Mouse (Mus musculus) midbrain, embryonic 12.5 days (tissue): ENCODE measurements around the gene Fam173a. TPM values are rescaled to one million over a fixed set of nuclear protein-coding genes. Genes with fewer than 3 reads are reported as not detected.

Experiments used
- ATAC-seq: fragments of 200-750 bp; cut with Nextera tagmentation; 2 replicates; pipeline ENCODE4 v1.8.0; 2017; ENCODE audit warnings: low read depth, moderate TSS enrichment, moderate library complexity; ENCODE audit not compliant: low FRiP score
- H3K27ac ChIP-seq: fragments of 300-500 bp; sonication (generic); replicated peaks from 2 replicates; pipeline ENCODE4 v1.5.1; 2016; ENCODE audit warnings: mild to moderate bottlenecking
- H3K27me3 ChIP-seq: fragments of 300-500 bp; sonication (generic); 2 replicates; pipeline ENCODE4 v1.6.1; 2016; ENCODE audit warnings: mild to moderate bottlenecking
- H3K36me3 ChIP-seq: fragments of 300-500 bp; sonication (generic); 2 replicates; pipeline ENCODE4 v1.6.1; 2016
- H3K4me1 ChIP-seq: fragments of 300-500 bp; sonication (generic); 2 replicates; pipeline ENCODE4 v1.6.1; 2016
- H3K4me2 ChIP-seq: fragments of 300-500 bp; sonication (generic); replicated peaks from 2 replicates; pipeline ENCODE4 v1.6.1; 2016; ENCODE audit warnings: mild to moderate bottlenecking, moderate library complexity
- H3K4me3 ChIP-seq: fragments of 300-500 bp; sonication (generic); 2 replicates; pipeline ENCODE4 v1.5.1; 2016; ENCODE audit warnings: mild to moderate bottlenecking
- H3K9ac ChIP-seq: fragments of 300-500 bp; sonication (generic); replicated peaks from 2 replicates; pipeline ENCODE4 v1.6.1; 2016; ENCODE audit warnings: mild to moderate bottlenecking, moderate library complexity
- H3K9me3 ChIP-seq: fragments of 300-500 bp; sonication (generic); 2 replicates; pipeline ENCODE4 v1.6.1; 2016; ENCODE audit warnings: mild to moderate bottlenecking
- WGBS: fragments of 180-500 bp; shearing (Covaris S2); methylation state at CpG from one replicate; pipeline ENCODE4 v1.1.7; 2016; 5-methylcytosine and 5-hydroxymethylcytosine counted together
- polyA plus RNA-seq: library from polyadenylated mRNA; unstranded; fragments of >200 nt; fragmentation: Nextera tagmentation; extraction: Ambion mirVana; gene quantifications from 2 replicates; pipeline ENCODE4 v1.2.1, GENCODE M21; 2016

Gene Fam173a
- polyA plus RNA-seq, 1 experiment from 2014 or later = 86.1 TPM

- Histone ChIP-seq H3K4me3 (peak overlapping the region; percentile 69), H3K4me2 (peak overlapping the region; percentile 90), H3K4me1 (peaks cover 57% of the 10 kb centered on the region), H3K27me3 (no peaks in the 10 kb centered on the region), H3K27ac (peak overlapping the region; percentile 93), H3K36me3 (peaks cover 26% of the 10 kb centered on the region), H3K9me3 (no peaks in the 10 kb centered on the region), H3K9ac (peak overlapping the region; percentile 83)
- peak; percentile 24 for ATAC-seq
- WGBS = under 1% methylated on average over 45 of the region's 45 CpGs
Measured at GRCm38 (mm10) chr17:25791843-25792527, 716 bp downstream of the Fam173a start.

DNA sequence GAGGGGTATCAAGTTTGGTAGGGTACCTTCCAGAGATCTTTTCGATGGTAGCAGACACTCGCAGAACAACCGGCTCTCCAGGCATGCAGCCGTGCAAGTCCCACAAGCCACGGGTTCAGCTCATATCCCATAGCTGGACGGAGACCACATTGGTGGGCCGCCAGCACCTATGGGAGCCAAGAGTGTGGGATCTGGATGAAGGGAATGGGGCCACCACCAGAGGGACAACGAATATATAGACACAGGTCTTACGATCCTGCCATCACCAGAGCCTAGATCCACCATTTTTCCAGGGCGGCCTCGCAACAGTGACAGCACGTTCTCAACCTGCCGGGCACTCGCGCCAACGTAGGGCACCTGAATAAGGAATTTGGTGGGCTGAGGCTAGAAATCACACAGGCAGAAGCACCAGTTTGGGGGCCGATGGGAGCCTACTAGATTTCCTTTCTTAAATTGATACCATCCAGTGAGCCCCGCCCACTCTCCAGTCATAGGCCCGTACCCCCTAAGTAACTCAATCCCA, 1.3 kb downstream of the Fam173a start:
- H3K9me3 ChIP-seq = no peaks in the 10 kb centered on the region
- H3K4me2 ChIP-seq = peak overlapping the region; percentile 90
- H3K27ac ChIP-seq = peak overlapping the region; percentile 93
- H3K4me1 ChIP-seq = peaks cover 56% of the 10 kb centered on the region
- peaks cover 26% of the 10 kb centered on the region for H3K36me3 ChIP-seq
- peak overlapping the region; percentile 83 for H3K9ac ChIP-seq
- WGBS = 20% methylated on average over 19 of the region's 19 CpGs
- H3K4me3 ChIP-seq = peak overlapping the region; percentile 69
- ATAC-seq = no peak
- no peaks in the 10 kb centered on the region for H3K27me3 ChIP-seq

GRCm38 (mm10) chr17:25786781-25787504, 5.8 kb downstream of the Fam173a start:
- H3K27ac ChIP-seq = no peak overlapping the region
- no peaks in the 10 kb centered on the region for H3K9me3 ChIP-seq
- 95% methylated on average over 9 of the region's 9 CpGs for WGBS
- H3K36me3 ChIP-seq = peaks cover 47% of the 10 kb centered on the region
- no peak overlapping the region for H3K4me3 ChIP-seq
- no peak for ATAC-seq
- no peak overlapping the region for H3K9ac ChIP-seq
- H3K4me1 ChIP-seq = peaks cover 40% of the 10 kb centered on the region
- no peaks in the 10 kb centered on the region for H3K27me3 ChIP-seq
- no peak overlapping the region for H3K4me2 ChIP-seq

GRCm38 (mm10) chr17:25786280-25786679, 6.4 kb downstream of the Fam173a start, which contains the start of gene Ccdc78:
Ccdc78 (plus strand) TSS chr17:25786580.
- no peaks in the 10 kb centered on the region for H3K27me3 ChIP-seq
- no peaks in the 10 kb centered on the region for H3K9me3 ChIP-seq
- peak within 1 kb of the TSS; percentile 78 for H3K9ac ChIP-seq
- peak within 1 kb of the TSS; percentile 68 for H3K4me2 ChIP-seq
- H3K4me3 ChIP-seq = peak within 1 kb of the TSS; percentile 60
- no peak for ATAC-seq
- H3K4me1 ChIP-seq = peaks cover 34% of the 10 kb centered on the region
- H3K27ac ChIP-seq = peak within 1 kb of the TSS; percentile 85
- H3K36me3 ChIP-seq = peaks cover 54% of the 10 kb centered on the region
- WGBS = 87% methylated on average over 3 of the region's 3 CpGs

GRCm38 (mm10) chr17:25785281-25785745, 7.4 kb downstream of the Fam173a start, which contains the start of gene Haghl:
Haghl (minus strand) TSS chr17:25785673.
- H3K27me3 ChIP-seq = no peaks in the 10 kb centered on the region
- H3K4me1 ChIP-seq = peaks cover 24% of the 10 kb centered on the region
- peak within 1 kb of the TSS; percentile 85 for H3K27ac ChIP-seq
- peak; percentile 80 for ATAC-seq
- under 1% methylated on average over 23 of the region's 23 CpGs for WGBS
- peak within 1 kb of the TSS; percentile 68 for H3K4me2 ChIP-seq
- H3K4me3 ChIP-seq = peak within 1 kb of the TSS; percentile 60
- H3K36me3 ChIP-seq = peaks cover 60% of the 10 kb centered on the region
- H3K9ac ChIP-seq = peak within 1 kb of the TSS; percentile 78
- H3K9me3 ChIP-seq = no peaks in the 10 kb centered on the region

DNA sequence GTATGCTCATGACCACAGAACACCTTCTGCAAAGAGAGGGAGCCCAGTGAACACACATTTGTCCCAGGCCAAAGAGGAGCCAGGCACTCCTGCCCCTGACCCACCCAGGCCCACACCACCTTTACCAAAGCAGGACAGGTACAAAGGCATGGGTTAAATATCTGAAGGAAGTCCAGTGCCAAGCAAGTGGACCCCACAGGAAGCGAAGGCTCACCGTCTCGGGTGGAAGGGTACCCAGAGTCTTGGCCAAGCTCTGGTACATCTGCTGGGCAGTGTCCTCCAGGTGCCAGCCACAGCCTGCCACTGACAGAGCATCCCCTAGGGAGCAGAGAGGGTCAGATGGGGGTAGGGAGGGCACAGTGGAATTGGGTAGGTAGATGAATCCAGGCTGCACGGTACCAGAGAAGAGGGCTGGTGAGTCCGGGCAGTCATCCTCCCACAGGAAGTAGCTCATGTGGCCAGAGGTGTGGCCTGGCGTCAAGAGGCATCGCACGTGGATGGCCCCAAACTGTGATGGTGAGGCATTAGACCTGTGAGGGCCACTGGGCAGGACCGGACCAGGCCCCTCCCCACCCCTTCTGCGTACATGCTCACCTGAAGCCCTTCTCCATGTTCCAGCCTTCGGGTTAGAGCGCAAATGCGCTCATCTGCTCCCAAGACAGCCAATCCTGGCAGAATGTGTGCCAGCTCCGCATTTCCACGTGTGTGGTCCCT, 8.7 kb downstream of the Fam173a start:
- no peaks in the 10 kb centered on the region for H3K9me3 ChIP-seq
- H3K36me3 ChIP-seq = peaks cover 59% of the 10 kb centered on the region
- WGBS = 85% methylated on average over 15 of the region's 15 CpGs

DNA sequence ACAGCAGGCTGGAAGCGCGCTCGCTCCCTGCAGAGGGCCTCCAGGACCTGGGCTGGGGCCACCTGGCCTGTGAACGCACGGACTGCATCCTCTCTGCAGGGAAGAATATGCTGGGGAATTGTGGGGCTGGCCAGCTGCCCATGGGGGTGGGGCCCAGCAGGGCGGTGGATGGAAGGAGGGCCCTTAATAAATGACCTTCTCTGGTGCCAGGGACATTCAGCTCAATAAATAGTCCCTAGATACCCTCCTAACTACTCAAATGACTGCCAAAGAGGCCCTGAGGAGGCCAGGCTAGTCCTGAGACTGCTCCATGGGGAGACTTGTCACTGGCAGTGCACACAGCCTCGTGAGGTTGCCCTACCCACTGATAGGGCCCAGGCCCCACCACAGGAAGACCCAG, 9.6 kb downstream of the Fam173a start:
- H3K4me3 ChIP-seq = no peak overlapping the region

More for the DNA sequence above, 8.7 kb downstream of the Fam173a start:
- H3K27ac ChIP-seq = no peak overlapping the region
- H3K4me2 ChIP-seq = peak overlapping the region; percentile 68
- no peaks in the 10 kb centered on the region for H3K27me3 ChIP-seq
- H3K9ac ChIP-seq = peak overlapping the region; percentile 78
- no peak for ATAC-seq
- H3K4me1 ChIP-seq = peaks cover 24% of the 10 kb centered on the region
- H3K4me3 ChIP-seq = peak overlapping the region; percentile 60

GRCm38 (mm10) chr17:25781339-25781738, 11.4 kb downstream of the Fam173a start:
- H3K36me3 ChIP-seq = peaks cover 55% of the 10 kb centered on the region
- no peaks in the 10 kb centered on the region for H3K27me3 ChIP-seq
- no peak overlapping the region for H3K4me3 ChIP-seq
- H3K9me3 ChIP-seq = no peaks in the 10 kb centered on the region
- H3K9ac ChIP-seq = no peak overlapping the region
- peaks cover 24% of the 10 kb centered on the region for H3K4me1 ChIP-seq
- ATAC-seq = no peak
- no peak overlapping the region for H3K4me2 ChIP-seq
- no peak overlapping the region for H3K27ac ChIP-seq
- WGBS = 97% methylated on average over 6 of the region's 6 CpGs

More for the DNA sequence above, 9.6 kb downstream of the Fam173a start:
- no peak for ATAC-seq
- H3K27me3 ChIP-seq = no peaks in the 10 kb centered on the region
- peaks cover 53% of the 10 kb centered on the region for H3K36me3 ChIP-seq
- H3K9me3 ChIP-seq = no peaks in the 10 kb centered on the region
- no peak overlapping the region for H3K27ac ChIP-seq
- WGBS = 88% methylated on average over 7 of the region's 7 CpGs
- peaks cover 24% of the 10 kb centered on the region for H3K4me1 ChIP-seq
- peak overlapping the region; percentile 68 for H3K4me2 ChIP-seq
- H3K9ac ChIP-seq = 0 out of 2 replicates have a peak overlapping the region, but pooled peaks have one; percentile 78

GRCm38 (mm10) chr17:25777948-25778347, 14.8 kb downstream of the Fam173a start:
- Histone ChIP-seq H3K27ac (no peak overlapping the region), H3K36me3 (peaks cover 44% of the 10 kb centered on the region), H3K9me3 (no peaks in the 10 kb centered on the region), H3K4me1 (peaks cover 11% of the 10 kb centered on the region), H3K9ac (no peak overlapping the region), H3K27me3 (no peaks in the 10 kb centered on the region), H3K4me2 (no peak overlapping the region), H3K4me3 (no peak overlapping the region)
- ATAC-seq = no peak
- WGBS = 95% methylated on average over 5 of the region's 5 CpGs

- 80% methylated on average over 10 of the region's 10 CpGs for WGBS
- no peak overlapping the region for H3K4me3 ChIP-seq
Measured at GRCm38 (mm10) chr17:25775318-25776062, 17.2 kb downstream of the Fam173a start.

More at GRCm38 (mm10) chr17:25775318-25776062, 17.2 kb downstream of the Fam173a start:
- no peak overlapping the region for H3K27ac ChIP-seq
- no peak overlapping the region for H3K4me2 ChIP-seq
- H3K9me3 ChIP-seq = no peaks in the 10 kb centered on the region
- ATAC-seq = no peak
- H3K27me3 ChIP-seq = peaks cover 5% of the 10 kb centered on the region; the same call in 1 of the 2 replicates
- H3K9ac ChIP-seq = no peak overlapping the region
- H3K4me1 ChIP-seq = peaks cover 10% of the 10 kb centered on the region
- peaks cover 19% of the 10 kb centered on the region for H3K36me3 ChIP-seq
